Mouse (Mus musculus) ES-E14 (cell line): Measurements from ENCODE around the gene Rnf225. TPM values are rescaled to one million over a fixed set of nuclear protein-coding genes. Genes with fewer than 3 reads are reported as not detected.
"Not testable (repeated sequence)": the region's sequence is repeated elsewhere in the genome, so short reads cannot be mapped to it uniquely, and the experiment has no call there.

Source experiments
- DNase-seq: peaks from one replicate; pipeline ENCODE4 v3.0.0-alpha.2; 2013; ENCODE audit warnings: low read depth, low spot score
- H3K27ac ChIP-seq: 2 replicates; pipeline ENCODE4 v1.5.1; 2012; ENCODE audit warnings: low read depth, mild to moderate bottlenecking, low read length, moderate library complexity, mixed read lengths; ENCODE audit not compliant: poor library complexity, insufficient read depth, severe bottlenecking
- H3K36me3 ChIP-seq: 2 replicates; pipeline ENCODE4 v1.6.1; 2012; ENCODE audit warnings: mild to moderate bottlenecking, low read length, moderate library complexity, mixed read lengths; ENCODE audit not compliant: control insufficient read depth, poor library complexity, insufficient read depth, severe bottlenecking
- H3K4me1 ChIP-seq, 2 experiments: fragments of 150-350 bp in 1 of 2; sonication (generic) in 1 of 2; 2 replicates each; pipeline ENCODE4 v1.6.1; 2012; ENCODE audit warnings: low read length in 2 of 2, mild to moderate bottlenecking in 1 of 2, mixed read lengths in 1 of 2; ENCODE audit not compliant: control insufficient read depth in 2 of 2, insufficient read depth in 2 of 2, poor library complexity in 1 of 2
- H3K4me3 ChIP-seq, 2 experiments: fragments of 150-350 bp in 1 of 2; sonication (generic) in 1 of 2; 2 replicates each; pipeline ENCODE4 v1.5.1; 2012; ENCODE audit warnings: low read length in 2 of 2, low read depth in 1 of 2, mild to moderate bottlenecking in 1 of 2, mixed read lengths in 1 of 2; ENCODE audit not compliant: insufficient read depth in 1 of 2, poor library complexity in 1 of 2, severe bottlenecking in 1 of 2
- H3K9ac ChIP-seq: 2 replicates; pipeline ENCODE4 v1.6.1; 2012; ENCODE audit warnings: low read depth, mild to moderate bottlenecking, low read length, mixed read lengths; ENCODE audit not compliant: poor library complexity, insufficient read depth, severe bottlenecking
- H3K9me3 ChIP-seq: fragments of 150-350 bp; sonication (generic); 2 replicates; pipeline ENCODE4 v1.6.1; 2012; ENCODE audit warnings: low read depth, mild to moderate bottlenecking, low read length; ENCODE audit not compliant: control insufficient read depth, insufficient read depth
- CHD2 ChIP-seq: IDR thresholded peaks from 2 replicates; pipeline ENCODE4 v1.6.1; 2014; ENCODE audit warnings: mild to moderate bottlenecking, low read depth, low read length, inconsistent platforms
- HCFC1 ChIP-seq: IDR thresholded peaks from 2 replicates; pipeline ENCODE4 v1.6.1; 2012; ENCODE audit warnings: low read length, inconsistent platforms, borderline replicate concordance; ENCODE audit not compliant: insufficient read depth
- MAFK ChIP-seq: IDR thresholded peaks from 2 replicates; pipeline ENCODE4 v1.6.1; 2014; ENCODE audit warnings: mild to moderate bottlenecking, low read depth, low read length, inconsistent platforms; ENCODE audit not compliant: insufficient read depth
- ZC3H11A ChIP-seq: IDR thresholded peaks from 2 replicates; pipeline ENCODE4 v1.6.1; 2012; ENCODE audit warnings: low read depth, mild to moderate bottlenecking, inconsistent platforms, low read length, borderline replicate concordance
- ZNF384 ChIP-seq: IDR thresholded peaks from 2 replicates; pipeline ENCODE4 v1.6.1; 2012; ENCODE audit warnings: low read depth, low read length, inconsistent platforms
- in situ Hi-C, 2 experiments: fragments of 600-800 bp; cut with MboI; formaldehyde crosslinking; loops; one replicate each; pipeline ENCODE4 v1.15.1; 2025; ENCODE audit warnings: low sequenced_read_pairs in 2 of 2, inconsistent platforms in 1 of 2; ENCODE audit not compliant: unreplicated experiment in 2 of 2
- total RNA-seq: library from RNA; depleted of rRNA; stranded (reverse); fragments of 300-350 nt; gene quantifications from 2 replicates; pipeline ENCODE4 v1.2.3, GENCODE M21; 2012

Rnf225 gene
- total RNA-seq, 1 experiment = 4.4 TPM

- Histone ChIP-seq H3K4me1 (peaks cover 0 to 2% of the 10 kb centered on the region in 2 experiments; a peak in 1 of 4 replicates), H3K27ac (peak overlapping the region; percentile 85), H3K4me3 (peak overlapping the region; percentile 84 to 89), H3K9ac (peak overlapping the region; percentile 89), H3K36me3 (peaks cover 19% of the 10 kb centered on the region), H3K9me3 (no peaks in the 10 kb centered on the region)
- DNase-seq = no peak
- in situ Hi-C loops = no loop called here
- no peak for TF ChIP-seq MAFK
- TF ChIP-seq CHD2 = no peak
- TF ChIP-seq ZNF384 = no peak
- TF ChIP-seq ZC3H11A = no peak
- TF ChIP-seq HCFC1 = peak; percentile 87
These were observed 17.0 kb upstream of the Rnf225 start for GRCm38 (mm10) chr7:12910181-12910668.

- no peaks in the 10 kb centered on the region for H3K9me3 ChIP-seq
- no peak overlapping the region for H3K9ac ChIP-seq
- no peak for DNase-seq
- H3K4me3 ChIP-seq = no peak overlapping the region
- in situ Hi-C loops = no loop called here
- peaks cover 0 to 2% of the 10 kb centered on the region in 2 experiments; a peak in 1 of 4 replicates for H3K4me1 ChIP-seq
- H3K36me3 ChIP-seq = peaks cover under 1% of the 10 kb centered on the region; the same call in 1 of the 2 replicates
- H3K27ac ChIP-seq = no peak overlapping the region
- no peak for TF ChIP-seq ZNF384
- no peak for TF ChIP-seq ZC3H11A
- no peak for TF ChIP-seq MAFK
- TF ChIP-seq CHD2 = no peak
These were observed 13.7 kb upstream of the Rnf225 start for GRCm38 (mm10) chr7:12913556-12913955.

- peak overlapping the region; percentile 42 to 62 for H3K4me3 ChIP-seq
These were observed 6.7 kb upstream of the Rnf225 start for GRCm38 (mm10) chr7:12920495-12920894.

GRCm38 (mm10) chr7:12921318-12921704 is 5.9 kb upstream of the Rnf225 start:
- DNase-seq = no peak
- peaks cover 35% of the 10 kb centered on the region for H3K36me3 ChIP-seq
- H3K9ac ChIP-seq = peak overlapping the region; percentile 99
- H3K4me3 ChIP-seq = peak overlapping the region; percentile 83 to 91
- no peaks in the 10 kb centered on the region for H3K9me3 ChIP-seq
- peak overlapping the region; percentile 94 for H3K27ac ChIP-seq
- TF ChIP-seq ZC3H11A = no peak
- no peak for TF ChIP-seq ZNF384
- TF ChIP-seq HCFC1 = no peak
- no peak for TF ChIP-seq MAFK
- no peak for TF ChIP-seq CHD2
- H3K4me1 ChIP-seq = peaks cover 0 to 2% of the 10 kb centered on the region in 2 experiments; a peak in 1 of 4 replicates
- in situ Hi-C loops = loop anchor here in 1 of 2 experiments (10.0 kb wide), 1 partner anchor 123 kb away; no protein-coding TSS in a partner anchor

More at GRCm38 (mm10) chr7:12920495-12920894, 6.7 kb upstream of the Rnf225 start:
- H3K36me3 ChIP-seq = peaks cover 27% of the 10 kb centered on the region
- in situ Hi-C loops = loop anchor here in 1 of 2 experiments (10.0 kb wide), 1 partner anchor 124 kb away; no protein-coding TSS in a partner anchor
- not testable (repeated sequence) for H3K9me3 ChIP-seq, DNase-seq, H3K4me1 ChIP-seq, H3K27ac ChIP-seq
- H3K9ac ChIP-seq = peak overlapping the region; percentile 66; the same call in 1 of the 2 replicates
